Mouse (Mus musculus) heart, embryonic 12.5 days (tissue): ENCODE results near the gene Tubgcp3. TPM values are rescaled to one million over a fixed set of nuclear protein-coding genes. Genes with fewer than 3 reads are reported as not detected.
"Not testable (repeated sequence)": the region's sequence is repeated elsewhere in the genome, so short reads cannot be mapped to it uniquely, and the experiment has no call there.

ENCODE experiments used
- ATAC-seq: fragments of 200-750 bp; cut with Nextera tagmentation; 2 replicates; pipeline ENCODE4 v1.8.0; 2017; ENCODE audit warnings: moderate TSS enrichment, moderate library complexity; ENCODE audit not compliant: insufficient number of reproducible peaks, low FRiP score
- H3K27ac ChIP-seq: fragments of 300-500 bp; sonication (generic); 2 replicates; pipeline ENCODE4 v1.5.1; 2016; ENCODE audit warnings: mild to moderate bottlenecking, moderate library complexity; ENCODE audit not compliant: poor library complexity, severe bottlenecking
- H3K27me3 ChIP-seq: fragments of 300-500 bp; sonication (generic); replicated peaks from 2 replicates; pipeline ENCODE4 v1.6.1; 2016; ENCODE audit warnings: mild to moderate bottlenecking, moderate library complexity
- H3K36me3 ChIP-seq: fragments of 300-500 bp; sonication (generic); 2 replicates; pipeline ENCODE4 v1.6.1; 2016; ENCODE audit warnings: mild to moderate bottlenecking, moderate library complexity
- H3K4me1 ChIP-seq: fragments of 300-500 bp; sonication (generic); replicated peaks from 2 replicates; pipeline ENCODE4 v1.6.1; 2016; ENCODE audit warnings: mild to moderate bottlenecking
- H3K4me2 ChIP-seq: fragments of 300-500 bp; sonication (generic); 2 replicates; pipeline ENCODE4 v1.6.1; 2016; ENCODE audit warnings: mild to moderate bottlenecking, moderate library complexity
- H3K4me3 ChIP-seq: fragments of 300-500 bp; sonication (generic); 2 replicates; pipeline ENCODE4 v1.5.1; 2016; ENCODE audit warnings: mild to moderate bottlenecking
- H3K9ac ChIP-seq: fragments of 300-500 bp; sonication (generic); 2 replicates; pipeline ENCODE4 v1.6.1; 2016; ENCODE audit warnings: mild to moderate bottlenecking, moderate library complexity
- H3K9me3 ChIP-seq: fragments of 300-500 bp; sonication (generic); replicated peaks from 2 replicates; pipeline ENCODE4 v1.6.1; 2016; ENCODE audit warnings: mild to moderate bottlenecking, moderate library complexity
- WGBS: fragments of 180-500 bp; shearing (Covaris S2); methylation state at CpG from one replicate; pipeline ENCODE4 v1.1.7; 2016; 5-methylcytosine and 5-hydroxymethylcytosine counted together
- microRNA-seq: library from miRNA; unstranded; fragments of <30 nt; microRNA quantifications from one replicate; pipeline ENCODE4, GENCODE M21; 2017
- polyA plus RNA-seq: library from polyadenylated mRNA; unstranded; fragments of >200 nt; fragmentation: Nextera tagmentation; extraction: Ambion mirVana; gene quantifications from 2 replicates; pipeline ENCODE4 v1.2.1, GENCODE M21; 2016

Tubgcp3 gene
- polyA plus RNA-seq, 1 experiment from 2014 or later, result 32.0 TPM

DNA sequence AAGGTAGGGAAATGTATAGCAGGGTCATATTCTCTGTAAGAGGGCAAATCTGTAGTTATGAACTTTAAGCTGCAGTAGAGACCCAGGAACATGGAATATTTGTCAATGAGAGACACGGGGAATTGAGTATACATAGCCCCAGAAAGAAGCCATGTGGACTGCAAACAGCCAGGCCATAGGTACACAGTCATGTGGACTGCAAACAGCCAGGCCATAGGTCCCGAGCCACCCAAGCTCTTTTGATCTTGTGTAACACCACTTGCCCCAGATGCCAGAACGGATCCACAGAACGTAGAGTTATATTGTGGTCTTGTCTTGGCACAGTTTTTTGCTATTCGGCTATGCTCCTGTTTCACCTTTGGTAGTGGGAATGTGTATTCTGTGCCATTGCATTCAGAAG is 88.3 kb downstream of the Tubgcp3 start:
- H3K27ac ChIP-seq, result no peak overlapping the region
- H3K9ac ChIP-seq, result no peak overlapping the region
- H3K27me3 ChIP-seq, result peaks cover 21% of the 10 kb centered on the region
- no peak overlapping the region for H3K4me3 ChIP-seq
- no peak for ATAC-seq
- H3K4me2 ChIP-seq, result no peak overlapping the region
- H3K4me1 ChIP-seq, result no peaks in the 10 kb centered on the region
- H3K9me3 ChIP-seq, result no peaks in the 10 kb centered on the region; the same call in 1 of the 2 replicates
- 74% methylated on average over 5 of the region's 5 CpGs for WGBS
- H3K36me3 ChIP-seq, result no peaks in the 10 kb centered on the region

DNA sequence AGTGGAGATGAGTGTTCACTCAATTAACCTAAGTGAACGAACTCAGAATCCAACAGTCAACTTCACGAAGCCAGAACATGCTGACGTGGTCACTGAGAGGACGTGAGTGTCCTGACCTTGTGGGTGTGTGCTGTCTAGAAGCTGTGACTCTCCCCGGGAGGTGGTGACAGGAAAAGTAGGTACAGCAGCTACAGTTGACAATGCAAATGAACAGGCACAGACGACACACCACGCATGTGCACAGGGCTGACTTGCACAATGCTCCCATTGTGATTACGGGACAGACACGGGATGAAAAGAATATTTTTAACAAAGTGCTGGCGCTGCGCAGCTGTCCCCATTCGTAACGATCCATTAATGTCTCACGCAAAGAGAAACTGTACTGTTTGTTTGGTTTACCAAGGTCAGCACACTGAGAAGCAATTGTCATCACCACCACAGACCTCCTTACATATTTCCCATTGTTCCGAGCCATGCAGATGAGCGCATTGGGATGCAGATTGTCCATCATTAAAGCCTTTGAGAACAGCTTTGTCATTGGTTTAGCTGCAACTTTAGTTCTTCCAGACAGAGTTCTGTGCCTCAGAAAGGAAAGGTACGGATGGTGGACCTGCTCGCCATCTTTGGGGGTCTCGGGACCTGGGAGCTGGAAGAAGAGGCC is 92.6 kb downstream of the Tubgcp3 start:
- not testable (repeated sequence) for H3K9me3 ChIP-seq, H3K4me2 ChIP-seq, H3K4me1 ChIP-seq, H3K36me3 ChIP-seq, H3K4me3 ChIP-seq, H3K9ac ChIP-seq, H3K27ac ChIP-seq, ATAC-seq
- WGBS, result 73% methylated on average over 19 of the region's 19 CpGs
- peaks cover 22% of the 10 kb centered on the region for H3K27me3 ChIP-seq

DNA sequence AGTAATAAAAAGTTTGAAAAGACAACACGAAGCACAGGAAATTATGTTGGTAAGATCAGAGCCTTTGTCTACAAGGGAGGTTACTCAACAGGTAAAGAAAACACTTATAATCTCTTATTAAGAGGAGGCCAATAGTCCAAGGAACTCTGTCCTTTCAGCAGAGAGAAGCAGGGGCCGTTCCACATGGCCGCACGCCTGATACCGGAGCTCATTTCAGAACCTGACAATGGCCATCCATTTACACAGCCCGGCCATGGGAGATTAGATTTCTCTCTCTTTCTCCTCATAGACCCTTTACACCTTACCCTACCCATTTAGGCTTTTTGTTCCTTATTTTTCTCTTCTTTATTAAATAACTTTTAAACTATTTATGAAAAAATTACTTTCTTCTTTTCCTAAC is 95.3 kb downstream of the Tubgcp3 start:
- H3K4me2 ChIP-seq, result no peak overlapping the region
- H3K27ac ChIP-seq, result no peak overlapping the region
- peaks cover 45% of the 10 kb centered on the region for H3K27me3 ChIP-seq
- H3K9ac ChIP-seq, result no peak overlapping the region
- 66% methylated on average over 6 of the region's 6 CpGs for WGBS
- no peaks in the 10 kb centered on the region for H3K9me3 ChIP-seq
- no peak overlapping the region for H3K4me3 ChIP-seq
- ATAC-seq, result no peak
- H3K36me3 ChIP-seq, result no peaks in the 10 kb centered on the region
- H3K4me1 ChIP-seq, result no peaks in the 10 kb centered on the region

DNA sequence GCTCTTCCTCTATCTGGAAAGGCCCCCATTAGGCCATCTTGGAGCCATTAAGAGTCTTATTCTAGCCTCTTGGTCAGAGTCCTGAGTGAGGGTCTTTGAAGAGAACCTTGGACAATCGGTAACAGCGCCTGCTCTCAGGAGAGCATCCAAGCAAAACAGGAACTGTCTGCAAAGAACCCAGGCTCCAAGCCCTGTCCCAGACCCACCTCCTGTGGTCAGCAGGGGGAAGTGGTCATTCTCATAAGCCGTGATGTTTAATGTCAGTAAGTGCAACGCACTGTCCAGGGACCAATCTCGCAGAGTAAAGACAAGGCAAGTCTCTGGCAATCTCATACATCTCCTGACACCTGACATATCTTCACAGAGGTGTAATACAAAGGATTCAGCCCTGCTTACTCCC is 96.0 kb downstream of the Tubgcp3 start:
- Histone ChIP-seq H3K9me3 (no peaks in the 10 kb centered on the region), H3K27me3 (peaks cover 39% of the 10 kb centered on the region), H3K4me3 (no peak overlapping the region), H3K4me2 (no peak overlapping the region), H3K4me1 (no peaks in the 10 kb centered on the region), H3K9ac (no peak overlapping the region), H3K36me3 (no peaks in the 10 kb centered on the region), H3K27ac (no peak overlapping the region)
- WGBS, result 51% methylated on average over 5 of the region's 5 CpGs
- ATAC-seq, result no peak

DNA sequence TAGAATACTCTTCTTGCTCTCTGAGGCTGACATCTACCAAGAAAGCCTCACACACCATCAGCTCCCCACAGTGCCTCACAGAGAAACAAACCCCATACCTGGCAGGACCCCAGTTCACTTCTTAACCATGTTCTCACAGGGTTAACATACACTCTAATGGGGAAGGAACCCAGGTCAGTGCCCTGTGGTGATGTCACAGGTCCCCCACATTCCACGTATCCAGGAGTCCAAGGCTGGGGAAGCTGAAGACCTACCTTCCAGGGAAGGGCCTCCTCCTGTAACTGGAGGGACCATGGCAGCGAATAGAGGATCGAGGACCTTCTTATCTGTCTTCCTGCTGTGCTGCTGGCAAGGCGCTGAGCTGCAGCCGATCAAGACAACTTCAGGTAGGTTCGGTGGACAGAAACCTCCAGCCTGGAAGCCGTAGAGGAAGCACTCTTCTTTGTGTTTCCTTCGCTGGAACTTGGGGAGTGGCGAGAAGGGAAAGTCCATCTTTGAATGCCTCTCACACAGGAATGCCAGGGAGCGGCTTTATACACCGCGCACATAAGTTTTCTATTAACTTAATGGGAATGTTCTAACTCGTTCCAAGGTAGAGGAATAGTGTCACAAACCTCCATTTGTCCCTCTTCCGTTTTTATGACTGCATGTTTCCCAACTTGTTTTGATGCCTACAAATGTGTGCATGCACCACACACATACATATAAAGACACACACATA is 99.1 kb downstream of the Tubgcp3 start, which contains the start of gene Spaca7:
TSS of gene Spaca7 (plus strand) at position 216 of the 721 bp plus-strand sequence.
- Histone ChIP-seq H3K27ac (no peak within 1 kb of the TSS), H3K4me1 (no peaks in the 10 kb centered on the region), H3K9ac (no peak within 1 kb of the TSS), H3K9me3 (no peaks in the 10 kb centered on the region), H3K4me2 (no peak within 1 kb of the TSS), H3K36me3 (no peaks in the 10 kb centered on the region), H3K27me3 (peaks cover 52% of the 10 kb centered on the region), H3K4me3 (no peak within 1 kb of the TSS)
- ATAC-seq, result no peak
- 46% methylated on average over 14 of the region's 14 CpGs for WGBS

DNA sequence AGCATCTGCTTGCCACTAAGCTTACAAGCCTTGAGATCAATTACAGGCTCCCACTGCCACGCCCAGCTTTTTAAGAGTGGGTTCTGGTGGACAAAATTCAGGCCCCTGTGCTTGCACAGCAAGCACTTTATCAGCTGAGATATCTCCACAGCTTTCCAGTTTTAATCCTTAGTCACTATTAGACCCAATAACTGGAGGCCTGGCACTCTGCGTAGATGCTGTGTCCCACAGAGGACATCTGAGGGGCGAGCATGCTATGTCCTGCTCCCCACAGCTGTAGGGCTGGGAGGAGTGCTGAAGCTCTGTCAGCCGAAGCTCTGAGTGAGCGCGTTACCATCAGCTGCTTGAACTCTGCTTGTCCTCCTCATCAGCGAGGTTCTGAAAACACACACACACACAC is 105.5 kb downstream of the Tubgcp3 start:
- WGBS, result 50% methylated on average over 7 of the region's 7 CpGs
- H3K4me2 ChIP-seq, result no peak overlapping the region

DNA sequence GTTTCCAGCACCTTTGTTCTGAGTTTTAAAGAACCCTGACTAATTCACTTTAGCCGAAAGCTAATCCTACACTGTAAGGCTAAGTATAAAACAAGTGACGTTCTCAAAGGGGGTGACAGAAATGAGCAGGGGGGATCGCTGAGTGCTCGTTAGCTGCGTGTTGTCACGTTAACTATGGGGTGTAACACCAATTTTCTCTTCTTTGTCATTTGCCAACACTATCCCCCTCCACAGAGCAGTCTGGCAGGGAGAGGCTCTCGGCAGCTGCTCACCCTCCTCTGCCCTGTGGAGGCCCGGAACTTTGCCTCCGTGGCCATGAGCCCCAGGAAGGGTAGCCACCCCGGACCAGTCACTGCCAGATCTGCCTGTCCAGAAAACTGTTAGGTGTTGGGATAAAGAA is 106.6 kb downstream of the Tubgcp3 start:
- Histone ChIP-seq H3K4me3 (no peak overlapping the region), H3K36me3 (no peaks in the 10 kb centered on the region), H3K4me1 (no peaks in the 10 kb centered on the region), H3K4me2 (no peak overlapping the region), H3K9ac (no peak overlapping the region), H3K27me3 (peaks cover 77% of the 10 kb centered on the region), H3K27ac (no peak overlapping the region), H3K9me3 (no peaks in the 10 kb centered on the region)
- 63% methylated on average over 10 of the region's 10 CpGs for WGBS
- ATAC-seq, result no peak

More for the DNA sequence above, 105.5 kb downstream of the Tubgcp3 start:
- Histone ChIP-seq H3K27me3 (peaks cover 67% of the 10 kb centered on the region), H3K9ac (no peak overlapping the region), H3K36me3 (no peaks in the 10 kb centered on the region), H3K4me1 (no peaks in the 10 kb centered on the region), H3K9me3 (no peaks in the 10 kb centered on the region), H3K4me3 (no peak overlapping the region), H3K27ac (no peak overlapping the region)
- no peak for ATAC-seq

DNA sequence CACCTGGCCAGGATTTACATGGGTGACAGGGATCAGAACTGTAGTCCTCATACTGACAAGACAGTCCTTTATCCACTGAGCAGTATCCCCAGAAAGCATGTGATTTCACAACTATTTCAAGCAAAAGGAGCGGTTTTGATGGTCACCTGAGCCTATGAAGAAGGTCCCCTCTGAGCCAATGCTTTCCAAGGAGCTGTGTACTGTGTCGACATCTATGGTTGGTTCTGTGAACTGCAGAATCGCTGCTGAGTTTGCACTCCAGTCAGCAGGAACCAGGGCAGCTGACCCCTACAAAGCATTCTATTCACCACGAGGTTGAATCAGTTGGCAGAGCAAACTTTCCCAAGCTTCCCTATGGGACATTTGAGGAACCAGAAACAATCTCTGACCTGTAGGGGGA is 107.7 kb downstream of the Tubgcp3 start:
- H3K4me2 ChIP-seq, result no peak overlapping the region
- ATAC-seq, result no peak
- H3K4me3 ChIP-seq, result no peak overlapping the region
- H3K4me1 ChIP-seq, result no peaks in the 10 kb centered on the region
- H3K36me3 ChIP-seq, result no peaks in the 10 kb centered on the region
- peaks cover 83% of the 10 kb centered on the region for H3K27me3 ChIP-seq
- no peak overlapping the region for H3K27ac ChIP-seq
- H3K9me3 ChIP-seq, result no peaks in the 10 kb centered on the region
- 3% methylated on average over 4 of the region's 4 CpGs for WGBS
- no peak overlapping the region for H3K9ac ChIP-seq

Small RNAs within 50 kb of the gene (microRNA-seq; reads per million reads assigned to microRNA genes)
- gene Gm26483, result not detected

Other genes with a start within 250 kb of the Tubgcp3 start
- gene Spaca7, start 99.2 kb downstream of the Tubgcp3 start, polyA plus RNA-seq, result not detected in 2 replicates
- gene Atp11a, start 84.8 kb upstream of the Tubgcp3 start, polyA plus RNA-seq, result 21.5 and 23.7 TPM in 2 replicates
- 11.4 and 11.5 TPM in 2 replicates for gene Mcf2l, start 201.6 kb upstream of the Tubgcp3 start, polyA plus RNA-seq